Mouse (Mus musculus) ovary, postnatal 36 days (tissue): ENCODE measurements around the gene Copa.
A peak's percentile ranks its signal among the peaks of the same experiment; 100 is the strongest.

Experiments
- DNase-seq: peaks from one replicate; pipeline ENCODE4 v3.0.0; 2022; ENCODE audit warnings: low spot score, mixed read lengths

The Copa gene

DNA sequence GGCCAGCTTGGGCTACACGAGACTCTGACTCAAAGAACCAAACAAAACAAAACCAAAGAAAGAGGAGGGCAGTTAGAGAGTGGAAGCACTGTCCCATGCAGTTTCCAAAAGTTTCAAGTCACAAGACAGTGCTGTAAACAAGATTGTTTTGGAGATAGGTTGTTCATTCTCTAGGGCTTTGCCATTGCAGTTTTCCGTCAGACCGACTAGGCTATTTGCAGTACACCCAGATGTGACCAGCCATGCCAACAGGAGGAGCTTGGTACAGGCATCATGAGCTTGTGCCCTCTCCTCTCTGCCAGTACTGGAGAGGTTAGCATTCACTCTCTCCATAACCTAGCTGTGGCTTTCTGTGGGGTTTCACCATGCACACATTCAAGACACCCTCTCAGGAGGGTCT lies 11.2 kb downstream of the Copa start:
- DNase-seq: no peak

DNA sequence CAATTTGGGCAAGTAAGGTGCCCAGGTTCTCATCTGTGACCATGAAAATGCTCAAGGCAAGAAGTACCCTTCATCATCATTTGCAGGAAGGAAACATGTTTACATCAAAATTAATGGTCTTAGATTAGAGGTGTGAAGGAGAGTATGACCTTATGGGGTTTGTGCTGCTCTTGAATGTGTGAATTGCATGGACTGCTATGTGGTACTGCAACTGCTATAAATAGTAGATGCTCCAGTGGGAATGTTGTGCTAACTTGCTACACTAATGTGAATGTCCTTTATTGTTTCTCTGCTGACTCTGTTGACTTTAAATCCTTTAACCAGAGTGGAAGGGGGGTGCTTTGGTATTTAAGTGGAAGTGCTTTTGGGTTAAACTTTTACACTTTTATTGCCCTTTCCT lies 12.0 kb downstream of the Copa start:
- DNase-seq: no peak

DNA sequence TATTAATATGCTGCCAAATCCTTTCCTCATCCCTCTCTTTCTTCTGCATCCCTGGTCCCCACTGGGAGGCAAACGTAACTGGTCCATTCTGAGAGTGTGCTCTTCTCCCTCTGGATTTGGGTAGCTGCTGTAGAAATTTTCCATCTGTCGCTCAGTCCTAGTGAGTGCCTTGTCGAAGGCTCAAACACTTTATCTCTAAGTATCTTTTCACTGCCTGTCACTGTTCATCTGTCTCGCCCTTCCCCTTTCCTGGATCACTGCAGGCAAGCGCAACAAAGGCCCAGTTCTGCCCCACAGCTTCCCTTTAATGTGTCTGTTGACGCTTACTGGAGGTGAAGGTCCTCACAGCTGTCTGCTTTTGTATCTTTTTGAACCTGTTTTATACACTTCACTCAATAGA lies 12.9 kb downstream of the Copa start:
- no peak for DNase-seq

DNA sequence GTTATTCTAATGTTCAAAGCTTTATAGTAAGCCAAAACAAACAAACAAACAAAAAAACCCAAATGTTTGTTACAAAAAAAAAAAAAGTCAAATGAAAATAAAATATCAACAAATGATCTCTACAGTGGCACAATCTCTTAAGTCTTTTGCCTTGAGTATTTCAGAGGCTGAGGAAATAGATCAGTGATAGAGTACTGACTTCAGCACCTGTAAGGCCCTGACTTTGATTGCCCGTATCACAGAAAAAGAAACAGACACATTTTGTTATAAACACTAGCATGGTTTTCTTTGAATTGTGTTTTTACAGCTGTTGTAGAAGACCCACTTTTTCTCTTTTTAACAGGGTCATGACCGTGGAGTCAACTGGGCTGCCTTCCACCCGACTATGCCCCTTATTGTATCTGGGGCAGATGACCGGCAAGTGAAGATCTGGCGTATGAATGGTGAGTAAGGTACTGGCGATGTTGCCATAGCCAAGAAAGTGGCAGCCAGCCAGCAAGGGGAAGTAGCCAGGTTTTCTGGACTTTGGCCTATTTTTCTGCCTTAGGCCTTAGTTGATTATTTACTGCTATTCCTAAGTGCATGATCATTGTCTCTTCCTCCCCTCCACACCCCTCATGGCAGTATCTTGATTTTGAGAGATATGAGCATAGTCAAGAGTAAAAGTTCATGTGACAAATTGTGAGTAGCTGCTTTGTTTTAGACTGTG lies 17.1 kb downstream of the Copa start:
- no peak for DNase-seq

DNA sequence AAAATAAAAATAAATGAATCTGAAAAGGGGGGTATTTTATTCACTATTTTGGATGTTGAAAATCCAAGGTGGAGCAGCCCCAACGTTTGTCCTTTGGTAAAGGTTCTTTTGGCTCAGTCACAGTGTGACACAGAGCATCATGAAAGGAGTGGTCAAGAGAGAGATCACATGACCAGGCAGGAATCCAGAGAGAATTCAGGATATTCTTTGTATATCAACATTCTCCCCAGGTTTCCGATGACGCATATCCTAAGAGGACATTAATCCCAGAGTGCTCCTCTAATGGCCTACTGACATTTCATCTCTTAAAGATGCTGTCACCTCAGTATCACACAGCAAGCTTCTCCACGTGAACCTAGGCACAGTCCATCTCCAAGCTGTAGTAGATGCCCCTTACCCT lies 21.3 kb downstream of the Copa start:
- no peak for DNase-seq

DNA sequence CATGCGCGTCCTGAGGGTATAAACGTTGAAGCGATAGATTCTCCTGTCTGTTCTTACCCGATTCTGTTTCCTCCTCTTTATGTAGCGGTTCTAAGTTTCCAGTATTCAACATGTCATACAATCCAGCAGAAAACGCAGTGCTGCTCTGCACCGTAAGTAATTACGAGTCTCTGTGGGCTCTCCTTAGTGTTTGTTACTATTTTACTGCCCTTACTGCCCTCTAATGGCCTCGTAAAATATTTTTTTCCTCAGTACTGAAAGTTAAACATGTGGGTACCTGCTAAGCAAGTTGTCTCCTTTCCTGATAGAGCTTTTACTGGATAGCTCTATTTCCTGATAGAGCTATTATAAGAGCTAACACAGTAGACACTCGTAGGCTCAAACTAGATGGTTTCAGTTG lies 22.8 kb downstream of the Copa start:
- no peak for DNase-seq

DNA sequence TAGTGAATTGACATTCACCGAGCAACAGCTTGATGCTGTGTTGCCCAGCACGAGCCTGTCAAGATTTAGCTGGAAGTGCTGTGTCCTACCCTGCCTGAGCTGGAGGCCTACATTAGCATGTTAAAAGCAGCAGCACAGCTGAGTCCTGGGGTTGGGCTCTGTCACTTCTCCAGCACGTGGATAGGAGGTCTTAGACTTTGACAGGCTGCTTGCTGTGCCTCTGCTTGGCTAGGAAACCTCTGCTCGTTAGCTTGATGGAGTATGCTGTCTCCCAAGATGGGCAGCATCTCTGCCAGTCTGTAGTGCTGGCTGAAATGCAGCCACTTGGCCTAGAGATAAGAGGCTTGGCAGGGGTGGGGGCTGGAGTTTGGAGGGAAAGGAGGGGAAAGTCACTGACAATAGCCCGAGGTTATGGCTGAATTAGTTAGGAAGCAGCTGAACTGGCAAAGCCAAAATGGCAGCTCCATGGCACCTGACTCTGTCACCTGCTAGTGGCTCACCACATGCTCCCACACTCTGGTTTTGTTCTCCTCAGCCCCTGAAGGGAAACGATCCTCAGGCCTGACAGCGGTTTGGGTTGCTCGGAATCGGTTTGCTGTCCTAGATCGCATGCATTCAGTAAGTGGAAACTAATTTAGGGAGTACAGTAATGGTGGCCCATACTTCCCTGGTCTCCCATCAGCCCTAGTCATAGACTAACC lies 25.6 kb downstream of the Copa start:
- DNase-seq: no peak

DNA sequence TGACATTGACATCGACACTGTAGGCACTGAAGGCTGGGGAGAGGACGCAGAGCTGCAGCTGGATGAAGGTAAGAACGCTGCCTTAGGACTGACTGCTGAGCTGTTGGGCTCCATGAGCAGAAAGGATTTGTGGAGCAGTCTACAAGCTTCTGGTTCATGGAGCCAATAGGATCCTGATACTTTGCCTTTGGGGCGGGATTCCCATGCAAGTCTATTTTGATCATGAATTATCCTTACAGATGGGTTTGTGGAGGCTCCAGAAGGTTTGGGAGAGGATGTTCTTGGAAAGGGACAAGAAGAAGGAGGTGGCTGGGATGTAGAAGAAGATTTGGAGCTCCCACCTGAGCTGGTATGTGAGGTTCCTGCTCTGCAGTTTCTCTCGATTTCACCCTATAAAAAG lies 34.6 kb downstream of the Copa start:
- DNase-seq: no peak

DNA sequence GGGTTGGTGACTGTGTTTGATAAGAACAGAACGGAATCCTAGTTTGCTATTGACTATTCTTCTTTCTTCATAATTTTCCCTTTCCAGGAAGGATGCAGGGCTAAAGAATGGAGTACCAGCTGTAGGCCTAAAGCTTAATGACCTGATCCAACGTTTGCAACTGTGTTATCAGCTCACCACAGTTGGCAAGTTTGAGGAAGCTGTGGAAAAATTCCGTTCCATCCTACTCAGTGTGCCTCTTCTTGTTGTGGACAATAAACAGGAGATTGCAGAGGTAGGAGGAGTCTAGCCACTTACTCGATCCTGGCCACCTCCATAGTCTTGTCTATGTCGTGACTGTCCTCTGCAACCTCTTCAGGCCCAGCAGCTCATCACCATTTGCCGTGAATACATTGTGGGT lies 36.8 kb downstream of the Copa start:
- DNase-seq: no peak

DNA sequence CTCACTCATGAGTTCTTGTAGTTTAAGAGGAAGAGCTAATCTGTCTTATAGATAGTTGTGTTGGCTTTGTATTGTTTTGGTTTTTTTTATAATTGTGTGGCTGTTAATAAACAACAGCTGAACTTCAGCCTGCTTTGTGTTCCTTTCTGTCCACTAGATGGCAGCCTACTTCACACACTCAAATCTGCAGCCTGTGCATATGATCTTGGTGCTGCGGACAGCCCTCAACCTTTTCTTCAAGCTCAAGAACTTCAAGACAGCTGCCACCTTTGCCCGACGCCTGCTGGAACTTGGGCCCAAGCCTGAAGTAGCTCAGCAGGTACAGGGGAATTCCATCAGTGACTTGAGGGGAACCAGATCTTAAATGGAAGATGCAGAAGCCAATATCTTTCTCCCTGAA lies 37.4 kb downstream of the Copa start:
- no peak for DNase-seq

DNA sequence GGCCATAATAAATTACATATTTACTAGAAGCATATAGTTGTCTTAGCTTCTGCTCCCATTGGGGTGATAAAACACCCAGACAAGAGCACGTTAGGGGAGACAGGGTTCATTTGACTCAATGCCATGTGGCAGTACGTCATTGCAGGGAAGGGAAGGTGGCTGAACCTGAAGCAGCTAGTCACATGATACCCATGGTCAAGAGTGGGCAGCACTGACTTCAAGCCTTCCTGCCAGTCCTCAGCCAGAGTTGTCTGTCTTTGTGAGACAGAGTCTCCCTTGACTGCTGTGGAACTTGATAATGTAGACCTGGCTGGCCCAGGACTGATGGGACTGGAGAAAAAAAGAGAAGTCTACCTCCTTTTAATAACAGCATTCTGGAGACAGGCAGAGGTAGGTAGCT lies 40.3 kb downstream of the Copa start:
- DNase-seq: no peak

DNA sequence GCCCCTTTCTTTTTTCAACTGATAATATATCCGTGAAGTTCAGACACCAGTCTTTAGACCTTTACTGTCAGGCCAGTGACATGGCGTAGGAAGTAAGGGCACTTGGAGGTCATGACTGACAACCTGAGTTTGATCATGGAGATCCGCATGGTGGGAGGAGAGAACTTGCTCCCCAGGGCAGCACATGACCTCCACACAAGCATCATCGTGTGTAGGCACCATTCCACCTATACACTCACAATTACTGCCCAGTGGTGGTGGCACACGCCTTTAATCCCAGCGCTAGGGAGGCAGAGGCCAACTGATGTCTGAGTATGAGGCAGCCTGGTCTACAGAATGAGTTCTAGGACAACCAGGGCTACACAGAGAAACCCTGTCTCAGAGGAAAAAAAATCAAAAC lies 42.2 kb downstream of the Copa start:
- no peak for DNase-seq

DNA sequence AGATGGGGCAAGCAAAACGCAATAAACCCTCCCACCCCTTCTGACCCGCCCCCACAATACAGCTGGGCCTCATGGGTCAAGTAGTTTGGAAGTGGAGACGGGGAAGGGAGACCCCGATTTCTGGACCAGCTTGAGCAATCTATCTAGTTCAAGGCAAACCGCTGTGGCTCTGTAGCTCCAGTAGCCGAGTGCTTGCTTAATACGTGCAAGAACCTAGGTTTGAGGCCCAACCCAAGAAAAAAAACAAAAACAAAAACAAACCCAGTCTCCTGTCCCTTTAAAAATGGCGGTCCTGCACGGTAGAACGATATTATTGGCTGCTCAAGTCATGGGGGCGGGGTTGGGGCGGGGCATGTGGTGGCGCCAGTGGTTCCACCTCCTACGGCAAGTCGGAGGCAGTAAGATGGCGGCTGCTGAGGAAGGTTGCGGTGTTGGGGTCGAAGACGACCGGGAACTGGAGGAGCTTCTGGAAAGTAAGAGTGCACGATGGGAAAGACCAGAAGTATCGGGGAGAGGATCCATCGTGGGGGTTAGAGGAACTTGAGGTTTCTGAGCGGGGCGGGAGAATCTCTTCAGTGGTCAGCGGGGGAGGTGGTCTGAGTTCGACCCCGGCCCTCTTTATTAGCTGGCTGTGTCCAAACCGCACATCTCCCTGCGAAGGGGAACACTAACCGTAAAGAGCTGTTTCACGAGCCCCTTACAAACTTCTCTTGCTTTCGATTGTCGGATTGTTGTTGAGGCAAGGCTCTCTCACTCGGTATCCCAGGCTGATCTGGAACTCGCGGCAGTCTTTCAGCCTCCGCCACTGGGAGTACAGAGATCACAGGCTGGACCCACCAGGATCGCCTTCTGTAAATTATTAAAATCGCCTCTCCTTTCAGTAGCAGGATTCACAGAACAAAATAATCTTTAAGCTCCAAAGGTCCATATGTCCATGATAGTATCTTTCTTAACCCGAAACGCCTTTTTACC lies 44.3 kb downstream of the Copa start, which contains the start of gene Pex19:
TSS of gene Pex19 (plus strand) at position 380 of the 972 bp plus-strand sequence.
- peak; percentile 72 for DNase-seq

DNA sequence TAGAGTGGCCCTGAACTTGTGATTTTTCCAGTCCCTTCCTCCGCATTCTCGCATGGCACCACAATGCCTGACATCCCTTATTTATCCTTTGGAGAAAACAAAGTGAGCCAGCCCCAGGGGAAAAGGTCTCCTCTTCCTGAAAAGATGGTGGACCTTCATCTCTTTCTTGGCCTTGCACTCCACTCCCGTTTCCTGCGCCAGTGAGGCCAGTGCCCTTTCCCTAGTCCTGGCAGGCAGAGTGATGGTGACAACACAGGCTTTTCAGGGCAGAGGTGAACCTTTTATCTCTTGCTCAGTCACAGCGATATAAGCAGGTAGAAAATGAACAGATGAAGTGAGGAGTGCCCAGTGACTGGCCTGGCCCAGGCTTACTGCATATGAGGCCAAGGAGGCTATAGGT lies 45.2 kb downstream of the Copa start:
- no peak for DNase-seq

DNA sequence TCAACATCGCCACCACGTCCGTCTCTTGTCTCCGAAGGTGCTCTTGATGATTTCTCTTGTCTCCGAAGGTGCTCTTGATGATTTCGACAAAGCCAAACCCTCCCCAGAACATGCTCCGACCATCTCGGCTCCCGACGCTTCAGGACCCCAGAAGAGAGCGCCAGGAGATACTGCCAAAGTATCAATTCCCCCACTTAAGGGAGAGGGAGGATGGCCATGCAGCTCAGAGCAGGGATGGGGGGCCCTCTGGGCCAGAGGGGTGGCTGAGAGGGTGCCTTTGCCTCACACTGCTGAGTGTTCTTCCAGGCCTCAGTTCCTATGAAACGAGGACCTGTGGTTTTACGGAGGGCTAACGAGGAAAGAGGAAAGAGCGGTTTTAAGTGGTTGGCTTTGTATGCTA lies 46.2 kb downstream of the Copa start:
- no peak for DNase-seq

DNA sequence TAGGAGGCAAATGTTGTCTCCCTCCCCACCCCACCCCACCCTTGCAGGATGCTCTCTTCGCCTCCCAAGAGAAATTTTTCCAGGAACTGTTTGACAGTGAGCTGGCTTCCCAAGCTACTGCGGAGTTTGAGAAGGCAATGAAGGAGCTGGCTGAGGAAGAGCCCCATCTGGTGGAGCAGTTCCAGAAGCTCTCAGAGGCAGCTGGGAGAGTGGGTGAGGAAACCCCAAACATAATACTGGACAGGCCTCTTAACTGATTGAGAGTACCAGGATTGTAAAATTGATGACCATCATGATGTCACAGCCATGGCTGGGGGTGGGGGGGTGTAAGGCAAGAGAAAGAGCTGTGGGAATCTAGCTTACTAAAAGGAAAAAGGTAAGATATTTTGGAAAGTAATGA lies 46.8 kb downstream of the Copa start:
- DNase-seq: no peak

DNA sequence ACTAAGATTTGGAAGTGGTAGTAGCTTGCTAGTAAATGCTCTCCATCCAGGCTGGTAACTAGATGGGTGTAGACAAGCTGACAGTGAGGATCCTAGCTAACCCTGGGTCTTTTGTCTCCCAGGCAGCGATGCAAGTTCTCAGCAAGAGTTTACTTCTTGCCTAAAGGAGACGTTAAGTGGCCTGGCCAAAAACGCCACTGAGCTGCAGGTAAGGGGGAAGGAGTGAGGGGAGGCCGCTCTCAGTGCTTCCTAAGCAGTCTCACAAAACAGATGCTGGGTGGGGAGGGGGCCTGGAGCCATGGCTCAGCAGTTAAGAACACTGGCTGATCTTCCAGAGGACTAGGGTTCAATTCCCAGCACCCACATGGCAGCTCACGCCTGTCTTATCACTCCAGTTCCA lies 47.5 kb downstream of the Copa start:
- DNase-seq: no peak

DNA sequence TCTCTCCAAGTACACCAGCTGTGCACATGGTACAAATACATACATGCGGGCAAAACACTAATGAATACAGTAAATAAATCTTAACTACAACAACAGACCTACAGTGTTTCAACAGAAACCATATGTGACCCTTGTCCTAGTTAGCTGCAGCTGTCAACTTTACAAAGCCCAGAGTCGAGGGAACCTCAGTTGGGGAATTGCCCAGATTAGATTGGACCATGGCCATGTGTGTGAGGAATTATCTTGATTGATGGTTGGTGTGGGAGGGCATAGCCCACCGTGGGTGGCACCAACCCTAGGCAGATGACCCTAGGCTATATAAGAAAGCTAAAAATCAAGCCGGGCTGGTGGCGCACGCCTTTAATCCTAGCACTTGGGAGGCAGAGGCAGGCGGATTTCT lies 50.0 kb downstream of the Copa start:
- no peak for DNase-seq

DNA sequence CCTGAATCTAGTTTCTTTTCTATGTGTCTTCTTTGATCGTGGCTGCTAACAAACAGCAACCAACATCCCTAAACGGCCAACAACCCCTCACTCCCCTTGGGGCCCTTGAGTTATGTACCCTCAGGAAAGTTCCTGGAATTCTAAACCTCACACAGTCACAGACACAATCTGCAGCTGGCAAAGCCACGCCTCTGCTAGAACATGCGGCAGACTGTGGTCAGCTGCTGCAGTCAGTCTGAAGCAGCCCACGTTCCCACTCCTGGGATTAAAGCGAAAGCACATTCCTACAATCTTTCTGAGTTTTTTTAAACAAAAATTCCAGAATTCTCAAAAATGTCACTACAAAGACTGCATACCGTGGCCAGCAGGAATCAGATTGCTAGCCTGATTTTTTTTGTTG lies 51.2 kb downstream of the Copa start:
- DNase-seq: no peak

DNA sequence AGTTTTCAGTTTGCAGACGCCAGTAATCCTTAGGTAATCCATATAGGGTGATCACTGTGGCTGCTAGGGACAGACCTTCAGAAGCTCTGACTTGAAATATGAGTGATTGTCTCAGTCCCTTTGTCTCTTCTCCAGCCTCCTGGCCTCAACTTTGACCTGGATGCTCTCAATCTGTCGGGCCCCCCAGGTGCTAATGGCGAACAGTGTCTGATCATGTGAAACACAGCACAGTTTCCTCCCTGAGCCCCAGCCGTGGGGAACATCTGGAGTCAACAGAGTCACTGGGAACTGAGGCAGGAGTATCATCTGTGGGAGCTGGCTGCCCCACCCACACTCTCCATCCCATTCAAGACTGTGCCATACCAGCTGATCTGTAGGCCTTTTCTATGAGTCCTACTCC lies 51.7 kb downstream of the Copa start:
- DNase-seq: no peak

DNA sequence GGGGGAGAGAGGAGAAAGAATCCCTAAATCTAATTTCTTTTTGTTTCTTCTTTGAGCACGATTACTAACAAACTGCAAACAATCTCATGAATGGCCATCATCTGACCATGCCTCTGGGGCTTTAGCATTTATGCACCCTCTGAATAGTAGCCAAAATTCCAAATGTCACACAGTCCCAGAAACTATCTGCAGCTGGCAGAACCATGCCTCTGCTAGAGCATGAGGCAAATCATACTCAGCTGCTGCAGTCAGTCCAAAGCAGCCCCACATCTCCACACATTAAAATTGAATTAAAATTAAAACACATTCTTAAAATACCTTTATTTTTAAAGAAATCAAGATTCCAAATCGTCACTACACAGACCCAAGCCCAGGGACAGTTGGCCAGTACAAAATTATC lies 57.8 kb downstream of the Copa start:
- DNase-seq: no peak

DNA sequence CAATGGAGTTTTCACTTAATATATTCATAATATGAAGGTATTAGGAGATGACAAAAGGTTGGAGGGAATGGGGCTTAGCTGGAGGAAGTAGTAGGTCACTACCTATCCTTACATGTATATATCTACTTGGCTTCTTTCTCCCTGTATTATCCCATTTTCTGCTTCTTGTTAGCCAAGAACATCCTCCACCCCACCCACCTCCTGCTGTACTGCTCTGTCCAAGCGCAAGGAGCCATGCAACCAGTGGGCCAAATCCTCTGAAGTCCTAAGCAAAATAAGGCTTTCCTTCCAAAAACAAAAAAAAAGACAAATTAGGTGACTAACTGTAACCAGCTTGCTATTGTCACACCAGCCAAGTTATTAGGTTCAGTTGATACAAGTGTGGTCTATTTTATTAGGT lies 58.5 kb downstream of the Copa start:
- no peak for DNase-seq

DNA sequence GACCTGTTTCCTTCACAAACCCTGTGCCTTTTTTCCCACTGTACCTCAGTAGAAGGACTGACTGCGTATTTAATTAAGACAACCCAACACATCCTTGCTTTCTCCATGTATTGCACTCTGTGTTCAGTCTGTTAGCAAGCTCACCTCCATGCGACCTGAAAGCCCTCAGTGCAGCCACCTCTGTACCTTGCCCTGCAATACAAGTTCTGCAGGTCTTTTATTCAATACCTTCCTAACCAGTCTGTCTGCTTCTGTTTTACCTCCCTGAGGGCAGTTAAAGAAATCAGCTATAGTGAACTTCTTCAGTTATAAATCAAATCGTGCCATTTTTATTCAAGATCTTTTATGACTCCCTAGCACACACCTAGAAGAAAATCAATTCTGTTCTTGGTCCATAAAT lies 59.2 kb downstream of the Copa start:
- DNase-seq: no peak
